ENCODE assay signal across 29 mouse cellular contexts in genomic region chr3:69813005-69813695, GRCm38 (mm10). TPM values are rescaled to one million over a fixed set of nuclear protein-coding genes. Genes with fewer than 3 reads are reported as not detected.
DNase-seq lines count a peak whose midpoint lies in the region; ATAC-seq and TF ChIP-seq lines count a peak whose summit lies in the region.
"Had no signal": no experiment of that assay in that cellular context is flagged by ENCODE, and none has a peak within 500 bp of the region (broad histone marks: within the 10 kb centered on the region; RNA-seq: fewer than 3 reads in every experiment).

No protein-coding gene starts in this region.

- WGBS in intestine, embryonic 14.5 days, result 18% methylated on average over 11 of the region's 11 CpGs
- 49% methylated on average over 11 of the region's 11 CpGs for WGBS in intestine, postnatal 0 days
- 42% methylated on average over 11 of the region's 11 CpGs for WGBS in intestine, embryonic 16.5 days
- 82% methylated on average over 11 of the region's 11 CpGs for WGBS in heart, adult 2 months

- H3K9ac ChIP-seq in intestine, embryonic 14.5 days (ENCODE audit: low read length), result no peak overlapping the region
- no peak overlapping the region for H3K9ac ChIP-seq in intestine, postnatal 0 days (ENCODE audit: low read depth, low read length)
- no peak overlapping the region for H3K9ac ChIP-seq in intestine, embryonic 16.5 days (ENCODE audit: low read depth, low read length)
- no peak overlapping the region for H3K9ac ChIP-seq in heart, adult 2 months (ENCODE audit: low read depth, low read length)
- H3K9ac ChIP-seq: embryonic facial prominence, embryonic 12.5 days; forebrain, embryonic 12.5 days; heart, embryonic 13.5 days; hindbrain, embryonic 12.5 days had no signal

- H3K27ac ChIP-seq in intestine, embryonic 14.5 days (ENCODE audit: low read depth), result peak overlapping the region; percentile 75
- no peak overlapping the region for H3K27ac ChIP-seq in intestine, postnatal 0 days (ENCODE audit: low read depth, low read length)
- H3K27ac ChIP-seq in intestine, embryonic 16.5 days (ENCODE audit: low read length), result peak overlapping the region; percentile 38
- H3K27ac ChIP-seq in heart, adult 2 months, result no peak overlapping the region
- H3K27ac ChIP-seq: embryonic facial prominence, embryonic 12.5 days; forebrain, embryonic 12.5 days; heart, embryonic 13.5 days; hindbrain, embryonic 12.5 days had no signal

- TF ChIP-seq POLR2A in heart, adult 2 months (IDR thresholded peaks at IDR 0.05; ENCODE audit: insufficient read depth, low read depth, low read length), result no peak

- H3K36me3 ChIP-seq in intestine, embryonic 14.5 days (ENCODE audit: control insufficient read depth, insufficient read depth, low read length), result no peaks in the 10 kb centered on the region
- no peaks in the 10 kb centered on the region for H3K36me3 ChIP-seq in intestine, postnatal 0 days (ENCODE audit: control insufficient read depth, insufficient read depth)
- no peaks in the 10 kb centered on the region for H3K36me3 ChIP-seq in intestine, embryonic 16.5 days (ENCODE audit: control insufficient read depth, insufficient read depth, low read length)
- no peaks in the 10 kb centered on the region for H3K36me3 ChIP-seq in heart, adult 2 months (ENCODE audit: control insufficient read depth, insufficient read depth, low read length)
- H3K36me3 ChIP-seq: embryonic facial prominence, embryonic 12.5 days; forebrain, embryonic 12.5 days; G1E; heart, embryonic 13.5 days; hindbrain, embryonic 12.5 days had no signal

- H3K27me3 ChIP-seq in intestine, embryonic 14.5 days (replicated peaks; ENCODE audit: control insufficient read depth, insufficient read depth, low read length), result no peaks in the 10 kb centered on the region
- no peaks in the 10 kb centered on the region for H3K27me3 ChIP-seq in intestine, postnatal 0 days (replicated peaks; ENCODE audit: control insufficient read depth, insufficient read depth, low read length)
- H3K27me3 ChIP-seq in intestine, embryonic 16.5 days (replicated peaks; ENCODE audit: control insufficient read depth, insufficient read depth, low read length), result no peaks in the 10 kb centered on the region
- H3K27me3 ChIP-seq in heart, adult 2 months (ENCODE audit: control insufficient read depth, insufficient read depth, low read length), result no peaks in the 10 kb centered on the region
- H3K27me3 ChIP-seq: embryonic facial prominence, embryonic 12.5 days; forebrain, embryonic 12.5 days; heart, embryonic 13.5 days; hindbrain, embryonic 12.5 days had no signal

- no peaks in the 10 kb centered on the region for H3K79me2 ChIP-seq in heart, adult 2 months (replicated peaks; ENCODE audit: control insufficient read depth, insufficient read depth, low read length)

- H3K9me3 ChIP-seq in intestine, embryonic 14.5 days (ENCODE audit: control insufficient read depth, low read length), result no peaks in the 10 kb centered on the region
- H3K9me3 ChIP-seq in intestine, postnatal 0 days (ENCODE audit: control insufficient read depth), result no peaks in the 10 kb centered on the region
- H3K9me3 ChIP-seq in intestine, embryonic 16.5 days (ENCODE audit: control insufficient read depth, low read length), result no peaks in the 10 kb centered on the region
- H3K9me3 ChIP-seq: embryonic facial prominence, embryonic 12.5 days; forebrain, embryonic 12.5 days; G1E; heart, embryonic 13.5 days; hindbrain, embryonic 12.5 days had no signal

- intact Hi-C loops in heart, postnatal 25 days (cut with DNase I), result no loop called here
- intact Hi-C loops in heart, adult 2 months (cut with DNase I), result no loop called here

- ATAC-seq in intestine, embryonic 14.5 days (replicated peaks; ENCODE audit: low FRiP score, low TSS enrichment, low read depth), result peak; percentile 83
- ATAC-seq in intestine, postnatal 0 days, result no peak
- ATAC-seq in intestine, embryonic 16.5 days, result peak; percentile 75
- ATAC-seq: CD4-positive, CD25-positive, alpha-beta regulatory T cell, adult 4 months; forebrain, embryonic 16.5 days; hindbrain, embryonic 16.5 days had no signal

- no peak overlapping the region for H3K4me2 ChIP-seq in intestine, embryonic 14.5 days (ENCODE audit: low read length)
- no peak overlapping the region for H3K4me2 ChIP-seq in intestine, postnatal 0 days (replicated peaks; ENCODE audit: low read depth)
- H3K4me2 ChIP-seq in intestine, embryonic 16.5 days (ENCODE audit: low read depth, low read length), result no peak overlapping the region
- H3K4me2 ChIP-seq: embryonic facial prominence, embryonic 12.5 days; forebrain, embryonic 12.5 days; heart, embryonic 13.5 days; hindbrain, embryonic 12.5 days had no signal

- TF ChIP-seq CTCF in intestine, postnatal 0 days (IDR thresholded peaks at IDR 0.05; ENCODE audit: low read depth), result no peak
- TF ChIP-seq CTCF in heart, adult 2 months (IDR thresholded peaks at IDR 0.05), result no peak

- TF ChIP-seq EP300 in heart, adult 2 months (IDR thresholded peaks at IDR 0.05; ENCODE audit: insufficient read depth, low read depth, low read length), result no peak

- no peak overlapping the region for H3K4me3 ChIP-seq in intestine, embryonic 14.5 days (ENCODE audit: low read depth, low read length)
- no peak overlapping the region for H3K4me3 ChIP-seq in intestine, postnatal 0 days (ENCODE audit: low read depth, low read length)
- H3K4me3 ChIP-seq in intestine, embryonic 16.5 days (ENCODE audit: low read length), result no peak overlapping the region
- H3K4me3 ChIP-seq in heart, adult 2 months, result no peak overlapping the region
- H3K4me3 ChIP-seq: embryonic facial prominence, embryonic 12.5 days; forebrain, embryonic 12.5 days; heart, embryonic 13.5 days; hindbrain, embryonic 12.5 days had no signal

- DNase-seq in intestine, embryonic 14.5 days (ENCODE audit: low spot score), result peak; percentile 61
- peak; percentile 12 for DNase-seq in embryo, embryonic 10 days (ENCODE audit: low spot score)
- DNase-seq in embryo, embryonic 9.5 days (ENCODE audit: extremely low spot score), result peak; percentile 2
- DNase-seq in right cerebral cortex, postnatal 14 days, result no peak
- no peak for DNase-seq in heart, postnatal 25 days (ENCODE audit: low spot score)
- no peak for DNase-seq in heart, adult 2 months
- DNase-seq: adrenal gland, postnatal 10 days; B cell, adult 2 months; cerebellum, adult 11 months; cerebellum, adult 8-10 months; cerebellum, postnatal 14 days; gastrocnemius, postnatal 14 days; heart, postnatal 4 days had no signal

- peaks cover 9% of the 10 kb centered on the region; the same call in 1 of the 2 replicates for H3K4me1 ChIP-seq in intestine, embryonic 14.5 days (replicated peaks; ENCODE audit: control insufficient read depth, insufficient read depth, low read length)
- no peaks in the 10 kb centered on the region for H3K4me1 ChIP-seq in intestine, postnatal 0 days (replicated peaks; ENCODE audit: control insufficient read depth, insufficient read depth, low read length)
- 0 out of 2 replicates have a peak, but pooled peaks cover 2% of the 10 kb centered on the region for H3K4me1 ChIP-seq in intestine, embryonic 16.5 days (ENCODE audit: control insufficient read depth, insufficient read depth, low read length)
- H3K4me1 ChIP-seq in heart, adult 2 months (ENCODE audit: control insufficient read depth, insufficient read depth, low read length), result no peaks in the 10 kb centered on the region
- H3K4me1 ChIP-seq: embryonic facial prominence, embryonic 12.5 days; forebrain, embryonic 12.5 days; heart, embryonic 13.5 days; hindbrain, embryonic 12.5 days had no signal

RNA-seq across cellular contexts. Expression of gene Sptssb, which starts 46.6 kb away (rescaled TPM):
- polyA plus RNA-seq in intestine, embryonic 14.5 days (2014; fragmentation: Nextera tagmentation; extraction: Ambion mirVana), result 22.4 and 24.4 TPM in 2 replicates
- polyA plus RNA-seq in intestine, postnatal 0 days (2015; fragmentation: Nextera tagmentation; extraction: Ambion mirVana), result 7.0 and 18.2 TPM in 2 replicates
- polyA plus RNA-seq in intestine, embryonic 16.5 days (2015; fragmentation: Nextera tagmentation; extraction: Ambion mirVana), result 6.5 and 8.0 TPM in 2 replicates
- total RNA-seq in heart, postnatal 25 days (2021), result not detected
- total RNA-seq in heart, adult 2 months (2021), result not detected
- polyA plus RNA-seq in heart, adult 2 months (2012; rRNA removed), result 0.41 TPM in 1 of 2 replicates, not detected in the other
- total RNA-seq: adrenal gland, postnatal 10 days; adrenal gland, postnatal 4 days; common myeloid progenitor, adult 5-6 weeks; G1E; gastrocnemius, adult 18-20 months; gastrocnemius, postnatal 14 days; heart, adult 8-10 months; heart, postnatal 4 days had no signal
- polyA plus RNA-seq: CD4-positive, CD25-positive, alpha-beta regulatory T cell, adult 4 months; G1E; gonadal fat pad, adult 2 months; heart, postnatal 0 days had no signal

Comparison
In these comparisons a context has a peak if more than half of its experiments do, and no peak if none do; other contexts are left out.
1. H3K27ac ChIP-seq: peak in intestine, embryonic 14.5 days (single experiment) and intestine, embryonic 16.5 days (single experiment); none in intestine, postnatal 0 days (single experiment) and heart, adult 2 months (single experiment).
2. DNase-seq: peak in intestine, embryonic 14.5 days (single experiment), embryo, embryonic 10 days (single experiment) and embryo, embryonic 9.5 days (single experiment); none in right cerebral cortex, postnatal 14 days (single experiment), heart, postnatal 25 days (single experiment) and heart, adult 2 months (0 of 2).